Mouse (Mus musculus): ENCODE measurements around the gene Gucd1.

GRCm38 (mm10) chr10:75429522-75430146, 88.1 kb downstream of the Gucd1 start:
- TF ChIP-seq POLR2A (IDR thresholded peaks at IDR 0.05; ENCODE audit: borderline replicate concordance, control insufficient read depth, low read depth, low read length) (no peak), CTCF (IDR thresholded peaks at IDR 0.05; ENCODE audit: control insufficient read depth, insufficient read depth, low read length) (no peak)
